25 mouse cellular contexts compared by ENCODE assay signal in genomic region chr13:6767936-6768588, GRCm38 (mm10).
DNase-seq lines count a peak whose midpoint lies in the region; ATAC-seq lines count a peak whose summit lies in the region.
"Had no signal": no experiment of that assay in that cellular context is flagged by ENCODE, and none has a peak within 500 bp of the region (broad histone marks: within the 10 kb centered on the region; RNA-seq: fewer than 3 reads in every experiment).

No protein-coding gene starts in this region.

- H3K4me3 ChIP-seq in hindbrain, embryonic 11.5 days (ENCODE audit: low read depth, low read length), result no peak overlapping the region
- no peak overlapping the region for H3K4me3 ChIP-seq in hindbrain, embryonic 10.5 days
- H3K4me3 ChIP-seq in midbrain, embryonic 14.5 days (replicated peaks; ENCODE audit: low read depth, low read length), result no peak overlapping the region
- no peak overlapping the region for H3K4me3 ChIP-seq in midbrain, embryonic 11.5 days (ENCODE audit: low read depth, low read length)
- H3K4me3 ChIP-seq in midbrain, embryonic 16.5 days (ENCODE audit: low read depth, low read length), result no peak overlapping the region
- no peak overlapping the region for H3K4me3 ChIP-seq in heart, embryonic 11.5 days (ENCODE audit: low read depth, low read length)
- H3K4me3 ChIP-seq: embryonic facial prominence, embryonic 13.5 days; forebrain, embryonic 10.5 days; forebrain, embryonic 15.5 days; heart, embryonic 12.5 days; limb, embryonic 13.5 days; lung, embryonic 15.5 days had no signal

- no peaks in the 10 kb centered on the region for H3K36me3 ChIP-seq in hindbrain, embryonic 11.5 days (ENCODE audit: control insufficient read depth, insufficient read depth, low read length)
- H3K36me3 ChIP-seq in hindbrain, embryonic 10.5 days, result no peaks in the 10 kb centered on the region
- H3K36me3 ChIP-seq in midbrain, embryonic 14.5 days (ENCODE audit: control insufficient read depth, insufficient read depth, low read length), result no peaks in the 10 kb centered on the region
- H3K36me3 ChIP-seq in midbrain, embryonic 11.5 days (ENCODE audit: control insufficient read depth, insufficient read depth, low read length), result no peaks in the 10 kb centered on the region
- no peaks in the 10 kb centered on the region for H3K36me3 ChIP-seq in midbrain, embryonic 16.5 days (ENCODE audit: control insufficient read depth, insufficient read depth, low read length)
- H3K36me3 ChIP-seq in heart, embryonic 11.5 days (ENCODE audit: control insufficient read depth, insufficient read depth, low read length), result no peaks in the 10 kb centered on the region
- H3K36me3 ChIP-seq: embryonic facial prominence, embryonic 13.5 days; forebrain, embryonic 10.5 days; forebrain, embryonic 15.5 days; heart, embryonic 12.5 days; limb, embryonic 13.5 days; lung, embryonic 15.5 days had no signal

- H3K9me3 ChIP-seq in hindbrain, embryonic 11.5 days (ENCODE audit: control insufficient read depth, low read length), result no peaks in the 10 kb centered on the region
- H3K9me3 ChIP-seq in hindbrain, embryonic 10.5 days, result no peaks in the 10 kb centered on the region
- no peaks in the 10 kb centered on the region for H3K9me3 ChIP-seq in midbrain, embryonic 14.5 days (ENCODE audit: control insufficient read depth, low read length)
- H3K9me3 ChIP-seq in midbrain, embryonic 11.5 days (ENCODE audit: control insufficient read depth, low read length), result no peaks in the 10 kb centered on the region
- no peaks in the 10 kb centered on the region for H3K9me3 ChIP-seq in midbrain, embryonic 16.5 days (replicated peaks; ENCODE audit: control insufficient read depth, low read length, poor library complexity, severe bottlenecking)
- no peaks in the 10 kb centered on the region for H3K9me3 ChIP-seq in heart, embryonic 11.5 days (replicated peaks; ENCODE audit: control insufficient read depth, low read length)
- H3K9me3 ChIP-seq: embryonic facial prominence, embryonic 13.5 days; forebrain, embryonic 10.5 days; forebrain, embryonic 15.5 days; heart, embryonic 12.5 days; limb, embryonic 13.5 days; lung, embryonic 15.5 days had no signal

- no peak overlapping the region for H3K4me2 ChIP-seq in hindbrain, embryonic 11.5 days (replicated peaks; ENCODE audit: low read depth, low read length)
- H3K4me2 ChIP-seq in midbrain, embryonic 14.5 days (ENCODE audit: low read length), result no peak overlapping the region
- H3K4me2 ChIP-seq in midbrain, embryonic 11.5 days, result no peak overlapping the region
- no peak overlapping the region for H3K4me2 ChIP-seq in midbrain, embryonic 16.5 days (ENCODE audit: low read length)
- H3K4me2 ChIP-seq in heart, embryonic 11.5 days, result no peak overlapping the region
- H3K4me2 ChIP-seq: embryonic facial prominence, embryonic 13.5 days; forebrain, embryonic 15.5 days; heart, embryonic 12.5 days; hindbrain, embryonic 14.5 days; limb, embryonic 13.5 days; liver, embryonic 11.5 days; lung, embryonic 15.5 days had no signal

- DNase-seq in hindbrain, embryonic 11.5 days (ENCODE audit: low spot score), result peak; percentile 31
- DNase-seq in hindbrain, embryonic 10.5 days (ENCODE audit: low spot score), result no peak
- peak; percentile 17 for DNase-seq in midbrain, embryonic 14.5 days
- DNase-seq in midbrain, embryonic 11.5 days (ENCODE audit: low spot score, missing footprints), result no peak
- DNase-seq in heart, postnatal 36 days, result no peak
- DNase-seq: adrenal gland, postnatal 36 days; cerebellum, adult 2 months; cerebellum, postnatal 14 days; gastrocnemius, postnatal 36 days; heart, adult 18-20 months; kidney, adult 18-20 months; kidney, postnatal 4 days; thymus, adult 2 months; thymus, postnatal 4 days had no signal

- peak; percentile 92 for ATAC-seq in hindbrain, embryonic 11.5 days (ENCODE audit: low FRiP score)
- ATAC-seq in midbrain, embryonic 14.5 days (ENCODE audit: low FRiP score, low TSS enrichment), result no peak
- no peak for ATAC-seq in midbrain, embryonic 11.5 days (ENCODE audit: low FRiP score)
- ATAC-seq in midbrain, embryonic 16.5 days, result peak; percentile 48; the same call in 1 of the 2 replicates
- no peak for ATAC-seq in heart, embryonic 11.5 days (replicated peaks; ENCODE audit: insufficient number of reproducible peaks, low FRiP score, low TSS enrichment)
- ATAC-seq: CD4-positive, CD25-positive, alpha-beta regulatory T cell, adult 4 months; forebrain, embryonic 15.5 days had no signal

- 45% methylated on average over 6 of the region's 6 CpGs for WGBS in hindbrain, embryonic 11.5 days
- WGBS in hindbrain, embryonic 10.5 days, result 71% methylated on average over 6 of the region's 6 CpGs
- WGBS in midbrain, embryonic 14.5 days, result 67% methylated on average over 6 of the region's 6 CpGs
- 86% methylated on average over 6 of the region's 6 CpGs for WGBS in midbrain, embryonic 11.5 days
- WGBS in midbrain, embryonic 16.5 days, result 62% methylated on average over 6 of the region's 6 CpGs
- 74% methylated on average over 6 of the region's 6 CpGs for WGBS in heart, embryonic 11.5 days (ENCODE audit: insufficient replicate concordance)

- intact Hi-C loops in heart, postnatal 36 days (cut with DNase I), result no loop called here

- H3K27ac ChIP-seq in hindbrain, embryonic 11.5 days (ENCODE audit: low read depth, low read length), result no peak overlapping the region
- no peak overlapping the region for H3K27ac ChIP-seq in hindbrain, embryonic 10.5 days
- no peak overlapping the region for H3K27ac ChIP-seq in midbrain, embryonic 14.5 days (replicated peaks; ENCODE audit: low read depth, low read length)
- H3K27ac ChIP-seq in midbrain, embryonic 11.5 days (ENCODE audit: low read depth, low read length), result no peak overlapping the region
- no peak overlapping the region for H3K27ac ChIP-seq in midbrain, embryonic 16.5 days (ENCODE audit: low read length)
- no peak overlapping the region for H3K27ac ChIP-seq in heart, embryonic 11.5 days (ENCODE audit: low read depth, low read length)
- H3K27ac ChIP-seq: embryonic facial prominence, embryonic 13.5 days; forebrain, embryonic 10.5 days; forebrain, embryonic 15.5 days; hindbrain, embryonic 14.5 days; limb, embryonic 13.5 days; lung, embryonic 15.5 days had no signal

- no peak overlapping the region for H3K9ac ChIP-seq in hindbrain, embryonic 11.5 days (ENCODE audit: low read depth, low read length)
- no peak overlapping the region for H3K9ac ChIP-seq in midbrain, embryonic 14.5 days (replicated peaks; ENCODE audit: low read length)
- H3K9ac ChIP-seq in midbrain, embryonic 11.5 days (ENCODE audit: low read length), result no peak overlapping the region
- H3K9ac ChIP-seq in midbrain, embryonic 16.5 days (ENCODE audit: low read depth, low read length), result no peak overlapping the region
- H3K9ac ChIP-seq in heart, embryonic 11.5 days (ENCODE audit: low read depth, low read length), result no peak overlapping the region
- H3K9ac ChIP-seq: embryonic facial prominence, embryonic 13.5 days; forebrain, embryonic 15.5 days; heart, embryonic 12.5 days; hindbrain, embryonic 14.5 days; limb, embryonic 13.5 days; lung, embryonic 15.5 days had no signal

- H3K27me3 ChIP-seq in hindbrain, embryonic 11.5 days (ENCODE audit: control insufficient read depth, insufficient read depth, low read length), result no peaks in the 10 kb centered on the region
- no peaks in the 10 kb centered on the region for H3K27me3 ChIP-seq in hindbrain, embryonic 10.5 days (ENCODE audit: insufficient read depth, poor library complexity, severe bottlenecking)
- no peaks in the 10 kb centered on the region for H3K27me3 ChIP-seq in midbrain, embryonic 14.5 days (ENCODE audit: control insufficient read depth, insufficient read depth, low read length)
- H3K27me3 ChIP-seq in midbrain, embryonic 11.5 days (ENCODE audit: control insufficient read depth, insufficient read depth, low read length), result no peaks in the 10 kb centered on the region
- no peaks in the 10 kb centered on the region for H3K27me3 ChIP-seq in midbrain, embryonic 16.5 days (ENCODE audit: control insufficient read depth, insufficient read depth, low read depth, low read length)
- H3K27me3 ChIP-seq in heart, embryonic 11.5 days (ENCODE audit: control insufficient read depth, insufficient read depth, low read length), result no peaks in the 10 kb centered on the region
- H3K27me3 ChIP-seq: embryonic facial prominence, embryonic 13.5 days; forebrain, embryonic 15.5 days; heart, embryonic 12.5 days; limb, embryonic 13.5 days; lung, embryonic 15.5 days had no signal

- H3K4me1 ChIP-seq in hindbrain, embryonic 11.5 days (replicated peaks; ENCODE audit: control insufficient read depth, insufficient read depth, low read length), result no peaks in the 10 kb centered on the region
- H3K4me1 ChIP-seq in hindbrain, embryonic 10.5 days (replicated peaks), result peaks cover 10% of the 10 kb centered on the region; the same call in 1 of the 2 replicates
- peaks cover 6% of the 10 kb centered on the region; the same call in 1 of the 2 replicates for H3K4me1 ChIP-seq in midbrain, embryonic 14.5 days (ENCODE audit: control insufficient read depth, insufficient read depth, low read length)
- no peaks in the 10 kb centered on the region; the same call in 1 of the 2 replicates for H3K4me1 ChIP-seq in midbrain, embryonic 11.5 days (ENCODE audit: control insufficient read depth, insufficient read depth, low read length)
- H3K4me1 ChIP-seq in midbrain, embryonic 16.5 days (ENCODE audit: control insufficient read depth, insufficient read depth, low read length), result peaks cover 6% of the 10 kb centered on the region
- no peaks in the 10 kb centered on the region for H3K4me1 ChIP-seq in heart, embryonic 11.5 days (ENCODE audit: control insufficient read depth, insufficient read depth, low read length)
- H3K4me1 ChIP-seq: embryonic facial prominence, embryonic 13.5 days; forebrain, embryonic 10.5 days; forebrain, embryonic 15.5 days; heart, embryonic 12.5 days; limb, embryonic 13.5 days; lung, embryonic 15.5 days had no signal

Comparison
In these comparisons a context has a peak if more than half of its experiments do, and no peak if none do; other contexts are left out.
1. ATAC-seq: peak in hindbrain, embryonic 11.5 days (single experiment) and midbrain, embryonic 16.5 days (single experiment); none in midbrain, embryonic 14.5 days (single experiment), midbrain, embryonic 11.5 days (single experiment) and heart, embryonic 11.5 days (single experiment).
2. DNase-seq: peak in hindbrain, embryonic 11.5 days (single experiment) and midbrain, embryonic 14.5 days (single experiment); none in hindbrain, embryonic 10.5 days (single experiment), midbrain, embryonic 11.5 days (single experiment) and heart, postnatal 36 days (0 of 2).